Mouse (Mus musculus) liver, embryonic 14.5 days (tissue): ENCODE results near the gene Gpr157.

Source experiments
- CTCF ChIP-seq: IDR thresholded peaks from 2 replicates; pipeline ENCODE4 v1.5.1; 2016; ENCODE audit warnings: antibody characterized with exemption, low read depth, control low read depth
- EP300 ChIP-seq: IDR thresholded peaks from 2 replicates; pipeline ENCODE4 v1.6.1; 2016; ENCODE audit warnings: antibody characterized with exemption, low read depth

DNA sequence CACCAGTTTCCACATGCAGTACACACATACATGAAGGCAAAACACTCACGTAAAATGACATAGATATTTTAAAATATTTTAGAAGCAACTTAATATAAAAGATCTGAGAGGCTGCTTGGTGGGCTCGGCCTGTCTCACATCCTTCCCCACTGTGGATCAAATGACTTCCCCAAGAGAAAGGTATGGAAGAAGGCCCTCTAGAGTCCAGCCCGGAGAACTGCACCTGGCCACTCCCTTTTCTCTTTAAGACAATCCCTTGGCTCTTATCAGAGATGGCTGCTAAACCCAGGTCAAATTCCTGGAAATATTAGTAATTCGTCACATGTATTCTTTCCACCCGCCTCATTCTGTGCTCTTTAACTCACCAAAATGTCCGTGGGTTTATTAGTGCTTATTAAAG is 31.0 kb downstream of the Gpr157 start:
- no peak for TF ChIP-seq CTCF
- no peak for TF ChIP-seq EP300
